Mouse (Mus musculus) testis, adult 2 months (tissue): ENCODE measurements around the gene Glce.

Experiments used
- CTCF ChIP-seq: fragments of 200-500 bp; IDR thresholded peaks from 2 replicates; pipeline ENCODE4 v1.5.1; 2012; ENCODE audit warnings: low read depth, mild to moderate bottlenecking, inconsistent platforms, low read length, moderate library complexity; ENCODE audit not compliant: control insufficient read depth, insufficient read depth, insufficient replicate concordance
- POLR2A ChIP-seq: fragments of 200-500 bp; IDR thresholded peaks from 2 replicates; pipeline ENCODE4 v1.6.1; 2012; ENCODE audit warnings: low read depth, mild to moderate bottlenecking, inconsistent platforms, low read length, moderate library complexity; ENCODE audit not compliant: control insufficient read depth

- no peak for TF ChIP-seq CTCF
- no peak for TF ChIP-seq POLR2A
These were observed 3.7 kb downstream of the Glce start for GRCm38 (mm10) chr9:62118754-62119153.
